Mouse (Mus musculus) bone marrow macrophage, adult 2 months (primary cell): ENCODE measurements at regions not wholly inside any gene's neighbourhood (a gene's known extent, or its start where the extent isn't known, plus 50 kb on each side); places are given as distances from the start of the nearest gene placed in this dataset.

Source experiments
- H3K27ac ChIP-seq: 2 replicates; pipeline ENCODE4 v1.5.1; 2012; ENCODE audit warnings: low read depth, low read length; ENCODE audit not compliant: insufficient read depth
- H3K4me1 ChIP-seq: 2 replicates; pipeline ENCODE4 v1.6.1; 2012; ENCODE audit warnings: low read length; ENCODE audit not compliant: control insufficient read depth, insufficient read depth
- H3K4me3 ChIP-seq: 2 replicates; pipeline ENCODE4 v1.5.1; 2012; ENCODE audit warnings: mild to moderate bottlenecking, low read length, moderate library complexity; ENCODE audit not compliant: insufficient read depth
- CTCF ChIP-seq: IDR thresholded peaks from 2 replicates; pipeline ENCODE4 v1.5.1; 2012; ENCODE audit warnings: low read depth, mild to moderate bottlenecking, low read length, moderate library complexity
- POLR2A ChIP-seq: IDR thresholded peaks from 2 replicates; pipeline ENCODE4 v1.6.1; 2012; ENCODE audit warnings: mild to moderate bottlenecking, low read depth, low read length, borderline replicate concordance

- no peak overlapping the region for H3K27ac ChIP-seq
- H3K4me1 ChIP-seq = no peaks in the 10 kb centered on the region
- no peak overlapping the region for H3K4me3 ChIP-seq
- TF ChIP-seq CTCF (no peak), POLR2A (no peak)
These were observed 194.0 kb downstream of the Fzd1 start for GRCm38 (mm10) chr5:4563862-4564261.

- no peak overlapping the region for H3K4me3 ChIP-seq
- H3K27ac ChIP-seq = no peak overlapping the region
- H3K4me1 ChIP-seq = no peaks in the 10 kb centered on the region
- TF ChIP-seq CTCF = no peak
- no peak for TF ChIP-seq POLR2A
These were observed 196.2 kb downstream of the Fzd1 start for GRCm38 (mm10) chr5:4561661-4562060.

GRCm38 (mm10) chr5:4561139-4561470 is 196.7 kb downstream of the Fzd1 start:
- Histone ChIP-seq H3K4me3 (no peak overlapping the region), H3K27ac (no peak overlapping the region)
- TF ChIP-seq CTCF (no peak), POLR2A (no peak)

GRCm38 (mm10) chr5:4560370-4561138 is 197.3 kb downstream of the Fzd1 start:
- TF ChIP-seq POLR2A (no peak), CTCF (no peak)
- no peak overlapping the region for H3K4me3 ChIP-seq
- no peaks in the 10 kb centered on the region for H3K4me1 ChIP-seq
- H3K27ac ChIP-seq = no peak overlapping the region

More at GRCm38 (mm10) chr5:4561139-4561470, 196.7 kb downstream of the Fzd1 start:
- H3K4me1 ChIP-seq = no peaks in the 10 kb centered on the region

- TF ChIP-seq POLR2A = no peak
- no peak for TF ChIP-seq CTCF
- no peak overlapping the region for H3K27ac ChIP-seq
These were observed 202.9 kb downstream of the Fzd1 start for GRCm38 (mm10) chr5:4554972-4555371.

GRCm38 (mm10) chr5:4538572-4538971 is 219.3 kb downstream of the Fzd1 start:
- H3K4me1 ChIP-seq = no peaks in the 10 kb centered on the region
- no peak overlapping the region for H3K27ac ChIP-seq
- no peak overlapping the region for H3K4me3 ChIP-seq
- TF ChIP-seq POLR2A = no peak
- no peak for TF ChIP-seq CTCF

More at GRCm38 (mm10) chr5:4554972-4555371, 202.9 kb downstream of the Fzd1 start:
- no peaks in the 10 kb centered on the region for H3K4me1 ChIP-seq
- H3K4me3 ChIP-seq = no peak overlapping the region

GRCm38 (mm10) chr5:4536790-4537189 is 221.0 kb downstream of the Fzd1 start:
- Histone ChIP-seq H3K27ac (no peak overlapping the region), H3K4me1 (0 out of 2 replicates have a peak, but pooled peaks cover 2% of the 10 kb centered on the region), H3K4me3 (no peak overlapping the region)
- TF ChIP-seq CTCF (no peak), POLR2A (no peak)

- Histone ChIP-seq H3K4me1 (peaks cover 8% of the 10 kb centered on the region), H3K4me3 (no peak overlapping the region), H3K27ac (no peak overlapping the region)
- no peak for TF ChIP-seq POLR2A
These were observed 221.9 kb downstream of the Fzd1 start for GRCm38 (mm10) chr5:4535951-4536350.

GRCm38 (mm10) chr5:4534512-4534911 is 223.3 kb downstream of the Fzd1 start:
- no peak for TF ChIP-seq POLR2A
- TF ChIP-seq CTCF = no peak
- no peak overlapping the region for H3K4me3 ChIP-seq
- no peak overlapping the region for H3K27ac ChIP-seq
- H3K4me1 ChIP-seq = peaks cover 15% of the 10 kb centered on the region

GRCm38 (mm10) chr5:4530236-4531067 is 227.4 kb downstream of the Fzd1 start:
- Histone ChIP-seq H3K27ac (peak overlapping the region; percentile 98), H3K4me3 (peak overlapping the region; percentile 46), H3K4me1 (peaks cover 15% of the 10 kb centered on the region)
- TF ChIP-seq CTCF (no peak), POLR2A (no peak)
